Mouse (Mus musculus) heart, postnatal 25 days (tissue): ENCODE measurements around the gene Plekhg1. TPM values are rescaled to one million over a fixed set of nuclear protein-coding genes. Genes with fewer than 3 reads are reported as not detected.

ENCODE experiments used
- DNase-seq: peaks from one replicate; pipeline ENCODE4 v3.0.0; 2022; ENCODE audit warnings: low spot score
- intact Hi-C: fragments of 180-260 bp; cut with DNase I; formaldehyde crosslinking; loops from one replicate; pipeline ENCODE4 v1.15.1; 2025
- total RNA-seq, 2 experiments: library from RNA; stranded (reverse); gene quantifications; 2 replicates each; pipeline ENCODE4 v1.2.3; 2021

Plekhg1 gene
- total RNA-seq, 2 experiments from 2014 or later = 9.0 to 9.6 TPM

- intact Hi-C loops = no loop called here
- DNase-seq = no peak
Measured at GRCm38 (mm10) chr10:3978792-3979488, 238.8 kb downstream of the Plekhg1 start.

GRCm38 (mm10) chr10:3980231-3980630 is 240.1 kb downstream of the Plekhg1 start:
- no peak for DNase-seq
- intact Hi-C loops = no loop called here

GRCm38 (mm10) chr10:3990295-3990883 is 250.2 kb downstream of the Plekhg1 start:
- intact Hi-C loops = no loop called here
- no peak for DNase-seq

GRCm38 (mm10) chr10:3993365-3994102 is 253.4 kb downstream of the Plekhg1 start:
- no peak for DNase-seq
- intact Hi-C loops = no loop called here

GRCm38 (mm10) chr10:3995277-3995676 is 255.1 kb downstream of the Plekhg1 start:
- intact Hi-C loops = loop anchor here (5.0 kb wide), 3 partner anchors 92 to 377 kb away; no protein-coding TSS in a partner anchor
- no peak for DNase-seq

- intact Hi-C loops = loop anchor here (2.0 to 5.0 kb wide), 4 partner anchors 91 to 376 kb away; no protein-coding TSS in a partner anchor
- peak; percentile 35 for DNase-seq
Measured at GRCm38 (mm10) chr10:3996170-3996876, 256.2 kb downstream of the Plekhg1 start.

- DNase-seq = no peak
Measured at GRCm38 (mm10) chr10:3997851-3998426, 257.8 kb downstream of the Plekhg1 start.

GRCm38 (mm10) chr10:4002711-4003110 is 262.5 kb downstream of the Plekhg1 start:
- intact Hi-C loops = no loop called here
- no peak for DNase-seq

More at GRCm38 (mm10) chr10:3997851-3998426, 257.8 kb downstream of the Plekhg1 start:
- intact Hi-C loops = loop anchor here (2.0 to 5.0 kb wide), 4 partner anchors 89 to 374 kb away; no protein-coding TSS in a partner anchor

GRCm38 (mm10) chr10:4005191-4005590 is 265.0 kb downstream of the Plekhg1 start:
- DNase-seq = no peak
- intact Hi-C loops = no loop called here

GRCm38 (mm10) chr10:4006296-4007015 is 266.3 kb downstream of the Plekhg1 start:
- no peak for DNase-seq
- intact Hi-C loops = no loop called here

Other genes with a start within 250 kb of the Plekhg1 start
- under 1 TPM in 1 of 2 experiments, not detected in 1; 0.36 TPM for gene Iyd, start 200.1 kb upstream of the Plekhg1 start, total RNA-seq
- gene Mthfd1l, start 232.8 kb downstream of the Plekhg1 start, total RNA-seq = 1 to 10 TPM in 1 of 2 experiments, under 1 TPM in 1; 0.75 to 1.7 TPM